Mouse (Mus musculus) stomach, postnatal 0 days (tissue): ENCODE measurements around the gene Gabrb1.

Experiments used
- CTCF ChIP-seq: IDR thresholded peaks from 2 replicates; pipeline ENCODE4 v1.5.1; 2016; ENCODE audit warnings: antibody characterized with exemption, low read depth, mild to moderate bottlenecking, moderate library complexity
- EP300 ChIP-seq: optimal IDR thresholded peaks from 2 replicates; pipeline ENCODE3; 2016; ENCODE audit warnings: antibody characterized with exemption

DNA sequence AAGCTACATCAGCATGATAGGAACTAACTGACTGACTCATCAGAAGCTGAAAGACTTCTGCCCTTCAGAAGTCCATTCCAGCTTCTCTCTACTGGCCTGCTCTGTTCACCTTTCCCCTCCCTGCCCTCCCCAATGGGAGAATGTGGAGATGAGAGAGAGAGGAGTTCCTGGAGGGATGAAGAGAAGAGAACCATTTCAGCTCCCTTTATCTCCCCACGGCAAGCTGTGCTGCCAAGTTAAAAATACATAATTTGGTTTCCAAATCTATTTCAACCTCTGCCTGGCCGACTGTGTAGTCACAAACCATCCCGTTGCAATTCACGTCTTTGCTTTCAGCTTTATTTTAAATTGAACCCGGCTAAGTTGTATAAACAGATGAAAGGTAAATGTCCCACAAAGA, 3.9 kb upstream of the Gabrb1 start:
- TF ChIP-seq EP300 (no peak), CTCF (no peak)
